Mouse (Mus musculus) urinary bladder, postnatal 4 days (tissue): ENCODE results near the gene Akr1c18.

Experiments used
- DNase-seq, 2 experiments: peaks; one replicate each; pipeline ENCODE4 v3.0.0; 2021 to 2022; ENCODE audit warnings: low spot score in 2 of 2

The Akr1c18 gene

GRCm38 (mm10) chr13:4102721-4103120 is 47.7 kb downstream of the Akr1c18 start:
- DNase-seq: no peak

DNA sequence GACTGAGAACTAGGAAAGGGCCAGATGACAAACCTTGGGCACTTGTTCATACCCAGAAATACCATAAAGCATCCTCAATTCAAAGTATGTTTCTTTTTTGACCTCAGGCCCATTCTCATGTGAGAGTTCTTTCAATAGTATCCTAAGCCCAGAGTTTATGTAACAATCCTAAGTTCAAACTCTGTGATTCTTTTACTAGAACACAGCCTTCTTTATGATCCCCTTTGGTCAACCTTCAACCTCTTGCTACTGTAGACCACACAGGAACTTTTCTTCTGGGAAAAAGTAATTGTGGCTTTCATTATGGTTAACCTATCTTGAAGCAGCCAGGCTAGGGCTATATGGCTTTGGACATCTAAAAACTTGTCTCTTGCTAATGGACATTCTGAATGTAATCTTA is 48.8 kb downstream of the Akr1c18 start:
- DNase-seq: no peak
